Mouse (Mus musculus) adrenal gland, postnatal 25 days (tissue): Measurements from ENCODE around the gene Pcbp1. TPM values are rescaled to one million over a fixed set of nuclear protein-coding genes. Genes with fewer than 3 reads are reported as not detected.
"Not testable (repeated sequence)": the region's sequence is repeated elsewhere in the genome, so short reads cannot be mapped to it uniquely, and the experiment has no call there.

Source experiments
- DNase-seq: peaks from one replicate; pipeline ENCODE4 v3.0.0; 2021; ENCODE audit warnings: mixed read lengths
- long read RNA-seq: library from polyadenylated mRNA; stranded (forward); transcript quantifications from one replicate; pipeline ENCODE4 v2.0.0, GENCODE M21; 2021
- total RNA-seq: library from RNA; stranded (reverse); gene quantifications from 2 replicates; pipeline ENCODE4 v1.2.3, GENCODE M21; 2021

Pcbp1 gene
- 296 and 313 TPM in 2 replicates for total RNA-seq
- long read RNA-seq, transcript Pcbp1-201 (1 exons, 1,830 nt) = major isoform, 458 of 458 reads
- long read RNA-seq, partial matches to known transcripts = 0 of 458 reads
- long read RNA-seq, other reads (novel, unspliced or antisense) = 0 of 458 reads

DNA sequence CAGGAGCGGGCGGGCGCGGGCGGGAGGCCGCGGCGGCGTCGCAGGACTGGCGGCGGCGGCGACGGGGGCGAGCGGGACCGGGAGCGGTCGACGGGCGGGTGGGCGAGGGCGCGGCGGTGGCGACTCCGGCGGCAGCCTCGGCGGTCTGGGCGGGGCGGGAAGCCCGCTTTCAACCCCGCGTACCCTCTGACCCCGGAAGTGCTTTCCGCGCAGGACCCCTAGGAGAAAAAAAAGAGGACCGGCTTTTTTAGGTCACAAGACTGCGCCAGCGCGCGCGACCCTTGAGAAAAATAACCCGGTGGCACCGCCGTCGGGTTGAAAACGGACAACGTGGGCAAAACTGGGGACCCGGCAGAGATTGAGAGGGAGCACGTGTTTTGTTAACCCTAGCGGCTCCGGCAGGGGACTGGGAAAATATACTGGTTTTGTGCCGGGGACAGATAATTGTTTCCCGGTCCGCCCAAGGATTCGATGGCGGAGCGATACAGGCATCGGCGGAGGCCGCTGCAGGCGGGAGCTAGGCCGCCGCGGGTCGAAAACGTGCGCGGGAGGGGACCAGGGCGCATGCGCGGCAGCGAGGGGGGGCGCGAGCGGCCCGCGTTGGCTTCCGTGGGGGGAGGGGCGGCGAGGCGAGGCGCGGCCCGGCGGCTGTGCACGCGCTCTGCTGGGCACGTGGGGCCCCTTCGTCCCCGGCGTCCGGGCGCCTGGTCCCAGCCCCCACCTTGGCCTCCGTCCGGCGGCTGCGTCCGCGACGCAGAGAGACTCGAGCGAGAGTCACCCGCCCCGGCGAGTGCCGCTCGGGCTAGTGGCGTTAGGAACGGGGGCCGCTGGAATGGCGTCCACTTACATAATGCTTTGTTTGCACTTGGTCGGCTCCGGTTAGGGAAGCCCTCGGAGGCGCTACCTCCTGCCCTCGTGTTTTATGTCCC is at the start of gene Pcbp1:
Gene Pcbp1 (minus strand): TSS at position 290 of the 929 bp plus-strand sequence.
- DNase-seq = peak; percentile 100

DNA sequence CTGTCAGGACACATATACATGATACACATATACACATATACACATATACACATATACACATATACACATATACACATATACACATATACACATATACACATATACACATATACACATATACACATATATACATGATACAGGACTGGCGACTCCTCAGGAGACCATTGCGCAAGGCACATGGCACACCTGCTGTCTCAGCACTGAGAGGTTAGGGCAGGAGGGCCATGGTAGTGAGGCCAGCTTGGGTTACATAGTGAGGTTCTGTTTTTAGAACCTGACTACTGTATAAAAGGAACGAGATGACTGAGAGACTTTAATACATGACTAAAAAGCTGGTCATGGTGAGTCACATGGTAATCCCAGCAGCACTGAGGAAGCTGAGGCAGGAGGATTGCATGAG is 48.4 kb upstream of the Pcbp1 start:
- no peak for DNase-seq

DNA sequence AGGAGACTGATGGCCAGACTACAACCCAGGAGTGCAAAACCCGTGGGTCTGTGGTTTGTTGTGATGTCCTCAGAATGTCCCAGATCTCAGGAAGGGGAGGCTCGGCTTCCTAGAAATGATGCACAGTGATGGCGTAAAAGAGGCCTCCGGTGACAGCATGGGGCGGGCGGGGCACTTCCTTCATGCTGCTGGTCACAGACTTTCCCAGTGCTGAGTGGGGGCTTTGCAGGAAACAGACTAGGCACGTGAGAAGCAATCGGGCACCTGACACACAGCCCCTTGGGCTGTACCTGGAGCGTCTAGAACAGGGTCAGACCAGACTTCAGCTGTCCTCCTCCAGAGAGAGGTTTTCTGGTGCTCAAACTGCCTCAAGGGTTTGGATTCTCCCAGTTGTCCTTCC is 44.7 kb upstream of the Pcbp1 start:
- DNase-seq = no peak

DNA sequence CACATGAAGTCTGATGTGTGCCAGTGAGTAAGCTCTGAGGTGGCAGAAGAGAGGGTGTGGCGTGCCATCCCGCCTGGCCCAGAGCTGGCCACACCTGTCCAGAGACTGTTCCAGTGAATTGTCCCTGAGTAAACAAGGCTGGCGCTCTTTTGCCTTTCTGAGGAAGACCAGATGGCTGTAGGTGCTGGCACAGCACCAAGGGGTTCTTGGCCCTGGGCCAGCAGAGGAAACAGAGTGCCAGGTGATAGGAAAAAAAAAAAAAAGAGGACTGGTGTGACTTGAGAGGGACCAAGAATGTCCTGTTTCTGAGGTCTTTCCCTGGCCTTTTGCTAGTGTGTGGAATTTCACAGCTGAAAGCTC is 43.3 kb upstream of the Pcbp1 start:
- DNase-seq = peak; percentile 44

DNA sequence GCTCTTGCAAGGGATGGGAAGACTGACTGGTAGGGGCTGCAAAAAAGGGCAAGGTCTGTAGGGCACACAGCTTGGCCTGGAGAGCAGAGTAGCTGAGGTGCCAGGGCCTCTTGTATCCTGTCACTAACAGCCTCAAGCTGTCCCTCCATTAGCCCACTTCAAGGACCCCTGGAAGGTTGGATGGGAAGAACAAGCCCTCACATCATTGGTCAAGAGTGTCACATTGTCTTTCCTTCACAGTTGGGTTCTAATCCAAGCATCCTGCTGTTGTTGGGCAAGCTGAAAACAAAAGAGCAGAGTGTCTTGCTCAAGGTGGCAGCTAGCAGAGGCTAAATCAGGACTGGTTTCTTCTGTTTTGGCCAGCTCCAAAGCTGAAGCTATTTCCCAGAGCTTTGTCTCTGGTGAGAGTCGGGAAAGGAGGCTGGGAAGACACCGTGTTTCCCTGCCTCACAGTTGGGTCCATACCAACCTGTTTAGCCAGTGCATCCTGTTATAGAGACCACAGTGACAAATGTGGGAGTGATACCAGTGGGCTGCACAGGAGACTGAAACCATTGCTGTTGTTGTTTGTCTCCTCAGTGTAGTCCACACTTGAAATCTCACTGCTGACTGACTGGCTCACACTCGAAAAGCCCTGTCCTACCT is 42.8 kb upstream of the Pcbp1 start:
- DNase-seq = no peak

DNA sequence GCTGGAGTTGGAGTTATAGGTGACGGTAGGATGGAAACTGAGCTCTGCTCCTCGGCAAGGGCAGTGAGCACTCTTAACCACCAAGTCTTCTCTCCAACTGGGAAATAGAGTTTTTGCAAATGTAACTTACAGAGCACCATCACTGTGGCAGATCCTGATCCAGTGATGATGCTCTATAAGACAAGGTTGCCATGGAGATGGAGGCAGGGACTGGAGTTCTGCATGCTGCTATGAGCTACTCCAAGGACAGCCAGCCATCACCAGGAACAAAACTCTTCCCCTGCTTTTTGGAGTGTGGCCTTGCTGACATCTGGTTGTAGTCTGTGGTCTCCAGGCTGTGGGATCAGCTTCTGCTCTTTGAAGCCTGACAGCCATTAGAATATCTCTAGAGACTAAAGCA is 39.7 kb upstream of the Pcbp1 start:
- DNase-seq = no peak

DNA sequence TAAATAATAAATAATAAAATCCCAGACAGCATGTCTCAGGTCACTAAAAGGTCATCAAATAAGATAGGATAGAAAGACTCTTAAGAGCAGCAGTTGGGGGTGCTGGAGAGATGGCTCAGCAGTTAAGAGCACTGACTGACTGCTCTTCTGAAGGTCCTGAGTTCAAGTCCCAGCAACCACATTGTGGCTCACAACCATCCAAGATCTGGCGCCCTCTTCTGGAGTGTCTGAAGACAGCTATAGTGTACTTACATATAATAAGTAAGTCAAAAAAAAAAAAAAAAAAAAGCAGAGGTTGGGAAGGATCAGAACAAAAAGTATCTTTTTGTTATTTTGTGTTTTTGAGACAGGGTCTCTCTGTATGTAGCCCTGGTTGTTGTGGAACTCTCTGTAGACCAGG is 31.1 kb upstream of the Pcbp1 start:
- not testable (repeated sequence) for DNase-seq

DNA sequence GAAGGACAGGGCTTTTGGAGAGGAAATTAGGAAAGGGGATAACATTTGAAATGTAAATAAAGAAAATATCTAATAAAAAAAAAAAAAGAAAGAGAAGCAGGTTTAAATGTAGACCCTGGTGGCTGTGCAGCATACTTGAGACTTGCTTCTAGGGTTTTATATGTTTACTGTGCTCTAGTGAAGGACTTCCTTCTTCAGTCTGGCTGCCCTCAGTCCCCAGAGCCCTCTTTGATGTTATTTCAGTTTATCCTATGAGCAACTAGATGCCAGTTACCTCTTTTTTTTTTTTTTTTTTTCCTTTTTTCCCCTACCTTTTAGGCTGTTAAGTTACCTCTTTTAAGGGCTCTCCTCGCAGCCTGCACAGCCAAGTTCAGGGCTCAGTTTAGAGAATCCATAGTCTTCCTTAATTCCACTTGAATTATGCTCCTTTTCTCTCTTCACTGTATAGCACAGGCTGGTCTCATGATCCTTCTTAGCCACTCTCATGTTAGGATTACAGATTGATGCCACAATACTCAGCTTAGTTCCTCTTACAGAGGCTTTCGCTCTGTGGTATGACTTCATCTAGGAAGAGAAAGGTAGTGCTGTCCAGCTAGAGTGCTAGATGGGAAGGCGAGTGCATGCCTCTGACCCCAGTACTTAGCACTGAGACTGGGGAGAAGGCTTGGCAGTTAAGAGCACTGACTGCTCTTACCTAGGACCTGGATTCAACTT is 30.4 kb upstream of the Pcbp1 start:
- no peak for DNase-seq

DNA sequence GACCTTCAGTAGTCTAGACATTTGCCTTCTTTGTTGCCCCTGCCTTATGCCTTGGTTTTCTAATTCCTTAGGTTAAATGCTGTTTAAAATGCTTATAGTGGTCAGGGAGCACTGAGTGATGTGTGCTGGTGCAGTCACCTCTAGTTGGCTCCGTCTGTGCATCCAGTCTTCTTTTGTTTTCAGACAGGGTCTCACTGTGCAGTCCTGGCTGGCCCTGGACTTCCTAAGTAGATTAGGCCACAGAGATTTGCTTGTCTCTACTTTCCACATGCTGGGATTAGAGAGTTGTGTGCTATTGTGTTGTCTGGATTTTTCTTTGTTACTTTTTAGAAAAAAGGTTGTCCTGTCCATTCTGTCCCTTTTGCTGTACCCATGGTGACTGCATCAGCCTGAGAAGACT is 24.5 kb upstream of the Pcbp1 start:
- DNase-seq = no peak

DNA sequence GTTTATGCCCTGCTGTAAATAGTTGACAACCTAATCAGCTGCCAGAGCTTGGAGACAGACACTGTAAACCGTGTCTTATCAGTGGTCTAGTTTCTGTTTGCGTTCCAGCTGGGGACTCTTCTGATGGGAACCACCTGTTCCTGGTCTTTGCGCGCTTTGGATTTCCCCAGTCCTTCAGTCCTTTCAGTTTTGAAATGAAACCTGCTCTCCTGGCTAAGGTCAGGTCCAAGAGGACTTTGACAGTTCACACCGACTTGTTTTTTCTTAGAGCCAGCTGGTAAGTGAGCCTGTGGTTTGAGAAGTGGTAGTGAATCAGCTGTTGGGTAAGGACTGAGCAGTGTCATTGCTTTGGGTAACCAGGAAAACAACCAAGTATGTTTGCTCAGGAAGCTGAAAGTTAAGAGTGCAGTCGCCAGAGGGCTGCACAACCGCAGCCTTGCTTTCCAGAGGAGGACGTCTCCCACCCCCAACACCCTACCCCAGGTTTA is 21.8 kb upstream of the Pcbp1 start:
- DNase-seq = no peak

DNA sequence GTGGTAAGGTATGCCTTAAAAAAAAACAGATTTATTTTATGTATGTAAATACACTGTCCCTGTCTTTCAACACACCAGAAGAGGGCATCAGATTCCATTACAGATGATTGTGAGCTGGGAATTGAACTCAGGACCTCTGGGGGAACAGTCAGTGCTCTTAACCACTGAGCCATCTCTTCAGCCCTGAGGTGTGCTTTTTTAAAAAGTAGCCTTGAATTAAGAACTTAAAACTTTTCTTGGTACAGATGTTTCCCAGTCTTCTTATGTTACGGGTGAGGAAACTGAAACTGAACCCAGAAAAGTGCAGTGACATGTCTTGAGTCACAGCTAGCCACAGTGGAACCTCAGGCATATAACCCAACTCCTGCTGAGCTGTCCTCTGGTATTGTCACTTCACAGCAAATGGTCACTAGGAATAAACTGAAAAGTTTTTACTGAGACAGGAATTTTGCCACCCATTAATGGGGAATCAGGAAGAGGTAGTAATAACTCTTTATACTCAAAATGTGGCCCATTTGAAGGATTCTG is 21.2 kb upstream of the Pcbp1 start:
- no peak for DNase-seq

DNA sequence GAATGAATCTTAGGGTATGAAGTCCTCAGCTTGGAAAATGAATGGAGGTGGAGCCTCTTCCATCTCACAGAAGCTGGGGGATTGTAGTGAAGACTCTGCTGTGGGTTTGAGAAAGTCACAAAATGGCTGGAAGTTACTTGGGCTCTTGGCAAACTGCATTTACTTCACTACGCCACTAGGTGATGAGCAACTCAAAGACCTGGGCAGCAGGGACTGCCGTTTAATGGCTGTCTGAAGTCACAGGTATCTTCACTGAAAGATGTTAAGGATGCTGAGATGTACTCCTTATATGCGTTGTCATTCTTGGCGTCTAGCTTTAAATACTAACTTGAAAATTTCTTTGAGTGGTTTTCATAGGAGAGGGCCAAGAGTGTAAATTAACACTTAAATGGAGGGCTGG is 19.1 kb upstream of the Pcbp1 start:
- no peak for DNase-seq

DNA sequence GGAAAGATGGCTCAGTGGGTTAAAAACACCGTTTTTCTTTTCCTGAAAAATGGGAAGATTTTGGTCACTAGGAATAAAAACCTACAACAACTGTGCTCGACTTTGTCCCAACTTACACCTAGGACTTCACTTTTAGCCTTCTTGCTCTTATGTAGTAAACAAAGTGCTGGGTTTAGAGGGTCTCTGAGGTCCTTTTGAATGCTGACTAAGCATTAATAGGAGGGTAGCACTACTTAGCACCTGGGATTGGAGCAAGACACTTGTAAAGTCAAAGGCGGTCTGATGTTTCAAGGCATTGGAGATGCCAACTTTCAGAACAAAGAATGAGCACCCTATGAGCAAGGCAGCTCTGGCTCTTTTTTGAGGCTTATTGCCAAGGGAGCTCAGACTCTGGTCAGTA is 17.7 kb upstream of the Pcbp1 start:
- no peak for DNase-seq

DNA sequence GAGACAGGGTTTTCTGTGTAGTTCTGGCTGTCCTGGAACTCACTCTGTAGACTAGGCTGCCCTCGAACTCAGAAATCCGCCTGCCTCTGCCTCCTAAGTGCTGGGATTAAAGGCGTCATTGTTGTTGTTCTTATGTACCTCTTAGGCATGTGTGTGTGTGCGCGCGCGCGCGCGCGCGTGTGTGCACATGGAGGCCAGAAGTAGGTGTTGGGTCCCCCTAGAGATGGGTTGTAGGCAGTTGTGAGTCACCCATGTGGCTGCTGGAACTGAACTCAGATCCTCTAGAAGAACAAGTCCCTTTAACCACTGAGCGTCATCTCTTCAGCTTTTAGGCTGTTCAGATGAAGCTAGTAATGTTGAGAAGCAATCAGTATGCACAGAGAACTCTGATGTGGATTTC is 16.9 kb upstream of the Pcbp1 start:
- DNase-seq = no peak

DNA sequence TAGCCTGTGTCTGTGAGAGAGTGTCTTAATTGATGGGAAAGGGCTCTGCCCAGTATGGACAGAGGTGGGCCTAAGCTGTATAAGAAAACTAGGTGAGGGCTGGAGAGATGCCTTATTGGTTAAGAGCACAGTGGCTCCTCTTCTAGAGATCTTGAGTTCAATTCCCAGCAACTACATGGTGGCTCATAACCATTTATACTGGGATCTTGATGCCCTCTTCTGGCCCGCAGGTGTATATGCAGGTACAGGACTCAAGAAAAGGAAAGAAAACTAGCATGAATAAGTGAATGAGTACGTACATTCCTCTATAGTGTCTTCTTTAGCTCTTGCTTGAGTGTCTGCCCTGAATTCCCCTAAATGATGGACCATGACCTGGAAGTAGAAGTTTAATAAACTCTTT is 15.5 kb upstream of the Pcbp1 start:
- DNase-seq = no peak

DNA sequence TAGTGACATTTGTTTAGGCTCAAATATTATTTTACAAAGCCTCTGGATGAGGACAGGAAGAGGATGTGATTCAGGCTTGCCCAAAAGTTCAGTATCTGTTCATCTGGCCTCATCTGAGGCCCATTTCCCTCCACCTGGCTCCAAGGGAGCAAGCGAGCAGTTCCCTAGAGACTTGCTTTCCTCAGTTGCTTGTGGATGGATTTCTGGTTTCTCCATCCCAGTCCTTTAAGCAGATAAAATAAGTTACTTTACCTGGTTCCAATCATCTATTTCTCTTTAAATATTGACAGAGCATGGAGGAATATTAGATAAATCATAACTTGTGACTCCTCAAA is 2.3 kb upstream of the Pcbp1 start:
- DNase-seq = no peak

DNA sequence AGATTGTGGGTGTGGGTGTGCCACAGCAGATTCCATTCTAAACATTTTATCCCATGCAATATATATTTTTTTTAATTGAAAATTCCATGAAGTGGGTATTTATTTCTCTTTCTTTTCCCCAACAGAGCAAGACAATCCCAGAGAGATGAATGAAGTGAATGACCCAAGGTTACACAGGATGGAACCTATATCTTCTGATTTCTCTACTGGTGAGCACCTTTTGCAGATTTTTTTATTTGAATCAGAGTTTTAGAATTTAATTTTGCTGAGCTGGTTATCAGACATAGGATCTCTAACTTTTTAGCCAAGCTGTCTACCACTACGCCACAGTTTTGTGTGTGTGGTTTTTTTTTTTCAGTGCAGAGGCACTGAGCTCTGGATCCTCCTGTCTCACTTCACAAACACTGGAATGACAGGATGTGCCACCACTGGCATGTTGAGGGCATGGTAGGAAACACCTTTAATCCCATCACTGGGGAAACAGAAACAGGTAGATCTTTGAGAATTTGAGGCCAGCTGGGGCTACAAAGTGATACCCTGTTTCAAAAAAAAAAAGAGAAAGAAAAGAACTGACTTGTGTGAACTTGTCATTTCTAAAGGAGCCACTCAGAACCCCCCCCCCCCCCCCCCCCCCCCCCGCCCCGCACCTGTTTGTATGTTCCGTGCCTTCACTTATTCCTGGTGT is 1.8 kb upstream of the Pcbp1 start:
- no peak for DNase-seq

DNA sequence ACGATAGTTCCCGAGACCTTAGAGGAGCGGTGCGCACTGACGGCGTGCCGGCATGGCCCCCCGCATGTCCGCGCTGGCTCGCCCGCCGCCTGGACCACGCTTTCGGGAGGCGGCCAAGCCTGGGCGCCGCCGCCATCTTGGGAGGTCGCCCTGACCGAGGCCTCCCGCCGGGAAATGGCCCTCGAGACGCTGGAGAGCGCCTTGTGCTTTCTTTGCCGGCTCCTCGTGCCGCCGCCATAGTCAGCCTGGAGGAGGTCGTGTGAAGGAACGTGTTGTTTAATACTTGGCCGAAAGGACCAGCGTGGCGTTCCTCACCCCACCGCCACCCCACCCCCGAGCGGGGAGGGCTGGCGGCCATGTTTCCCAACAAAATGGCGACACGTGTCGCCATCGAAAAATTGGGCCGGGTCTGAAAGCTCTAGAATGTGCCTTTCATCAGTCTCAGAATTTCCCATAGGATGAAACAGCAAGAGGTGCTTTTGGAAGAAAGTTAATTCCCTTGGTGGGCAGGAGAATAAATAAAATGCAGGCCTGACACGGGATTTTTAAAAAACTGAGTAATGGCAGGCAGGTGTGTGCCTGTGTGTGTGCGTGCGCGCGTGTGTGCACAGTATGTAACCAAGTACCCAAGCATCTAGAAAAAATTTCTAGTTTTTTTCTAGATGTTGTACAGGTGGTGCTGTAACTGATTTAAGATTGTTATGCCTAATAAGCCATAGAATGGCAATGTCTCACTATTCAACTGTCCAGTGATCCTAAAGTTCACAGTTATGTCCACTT is 1.0 kb upstream of the Pcbp1 start:
- DNase-seq = peak; percentile 74

DNA sequence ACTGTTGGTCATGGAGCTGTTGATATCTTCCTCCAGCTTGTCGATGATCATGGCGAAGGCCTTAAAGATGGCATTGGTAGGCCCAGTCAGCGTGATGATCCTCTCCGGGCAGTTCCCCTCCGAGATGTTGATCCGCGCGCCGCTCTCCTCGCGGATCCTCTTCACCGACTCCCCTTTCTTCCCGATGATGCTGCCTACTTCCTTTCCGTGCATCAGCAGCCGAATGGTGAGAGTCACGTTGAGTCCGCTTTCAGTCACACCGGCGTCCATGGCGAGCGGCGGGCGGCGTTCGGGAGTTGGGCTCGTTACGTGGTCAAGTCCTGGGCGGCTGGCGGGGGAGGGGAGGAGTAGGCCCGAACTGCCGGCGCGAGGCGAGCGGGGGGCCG is 482 bp downstream of the Pcbp1 start:
- DNase-seq = no peak

DNA sequence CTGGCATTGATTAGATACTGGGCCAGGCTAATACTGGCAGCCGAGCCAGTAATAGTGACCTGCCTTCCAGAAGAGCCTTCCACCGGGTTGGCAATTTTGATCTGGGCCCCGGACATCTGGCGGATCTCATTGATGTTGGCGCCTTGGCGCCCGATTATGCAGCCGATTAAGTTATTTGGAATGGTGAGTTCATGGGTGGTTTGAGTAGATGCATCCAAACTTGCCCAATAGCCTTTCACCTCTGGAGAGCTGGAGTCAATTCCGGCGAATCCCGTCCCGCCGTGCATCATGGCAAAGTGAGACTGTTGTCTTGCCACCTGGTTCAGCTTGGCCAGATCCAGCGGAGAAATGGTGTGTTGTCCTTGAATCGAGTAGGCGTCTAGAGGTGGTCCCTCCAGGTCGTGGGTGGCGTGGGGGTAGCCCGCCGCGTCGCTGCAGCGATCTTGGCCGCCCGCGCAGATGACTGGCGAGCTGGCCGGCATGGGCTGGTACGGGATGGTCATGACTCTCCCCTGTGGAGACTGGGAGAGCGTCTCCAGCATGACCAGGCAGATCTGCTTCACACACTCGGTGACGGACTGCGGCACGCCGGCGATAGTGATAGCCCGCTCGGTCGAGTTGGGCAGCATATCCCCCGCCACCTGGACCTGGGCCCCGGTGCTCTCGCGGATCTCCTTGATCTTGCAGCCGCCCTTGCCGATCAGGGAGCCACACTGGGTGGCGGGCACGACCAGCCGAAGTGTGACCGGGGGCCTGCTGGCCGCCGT is 1.1 kb downstream of the Pcbp1 start:
- peak; percentile 39 for DNase-seq
